Mouse (Mus musculus): ENCODE measurements around the gene Itga2. TPM values are rescaled to one million over a fixed set of nuclear protein-coding genes. Genes with fewer than 3 reads are reported as not detected.

The Itga2 gene
- polyA plus RNA-seq (2014; fragmentation: Illumina TruSeq; extraction: RNeasy Lipid Tissue Mini Kit (QIAGEN cat#74804)): 55.0 TPM

GRCm38 (mm10) chr13:114931775-114932294, at the start of gene Itga2:
Itga2 (minus strand) TSS chr13:114932100.

GRCm38 (mm10) chr13:114817751-114818360, 114.0 kb downstream of the Itga2 start, which contains the start of gene Mocs2:
Mocs2 (plus strand) TSS chr13:114818236.

Other genes with a start within 250 kb of the Itga2 start
- gene Mocs2, start 113.9 kb downstream of the Itga2 start, polyA plus RNA-seq (2014; fragmentation: Illumina TruSeq; extraction: RNeasy Lipid Tissue Mini Kit (QIAGEN cat#74804)): 56.4 TPM
- 0.83 TPM for gene Pelo, start 158.1 kb upstream of the Itga2 start, polyA plus RNA-seq (2014; fragmentation: Illumina TruSeq; extraction: RNeasy Lipid Tissue Mini Kit (QIAGEN cat#74804))
- gene Gm49395, start 169.8 kb upstream of the Itga2 start, polyA plus RNA-seq (2014; fragmentation: Illumina TruSeq; extraction: RNeasy Lipid Tissue Mini Kit (QIAGEN cat#74804)): 5.0 TPM
- gene Itga1, start 169.9 kb upstream of the Itga2 start, polyA plus RNA-seq (2014; fragmentation: Illumina TruSeq; extraction: RNeasy Lipid Tissue Mini Kit (QIAGEN cat#74804)): 41.3 TPM

Measured in ovary, adult 10 weeks (tissue).